Mouse (Mus musculus): ENCODE measurements around the gene Tle2. TPM values are rescaled to one million over a fixed set of nuclear protein-coding genes. Genes with fewer than 3 reads are reported as not detected.
A peak's percentile ranks its signal among the peaks of the same experiment; 100 is the strongest.

Tle2 gene
- polyA plus RNA-seq, 1 experiment from 2014 or later, result 2.3 TPM

DNA sequence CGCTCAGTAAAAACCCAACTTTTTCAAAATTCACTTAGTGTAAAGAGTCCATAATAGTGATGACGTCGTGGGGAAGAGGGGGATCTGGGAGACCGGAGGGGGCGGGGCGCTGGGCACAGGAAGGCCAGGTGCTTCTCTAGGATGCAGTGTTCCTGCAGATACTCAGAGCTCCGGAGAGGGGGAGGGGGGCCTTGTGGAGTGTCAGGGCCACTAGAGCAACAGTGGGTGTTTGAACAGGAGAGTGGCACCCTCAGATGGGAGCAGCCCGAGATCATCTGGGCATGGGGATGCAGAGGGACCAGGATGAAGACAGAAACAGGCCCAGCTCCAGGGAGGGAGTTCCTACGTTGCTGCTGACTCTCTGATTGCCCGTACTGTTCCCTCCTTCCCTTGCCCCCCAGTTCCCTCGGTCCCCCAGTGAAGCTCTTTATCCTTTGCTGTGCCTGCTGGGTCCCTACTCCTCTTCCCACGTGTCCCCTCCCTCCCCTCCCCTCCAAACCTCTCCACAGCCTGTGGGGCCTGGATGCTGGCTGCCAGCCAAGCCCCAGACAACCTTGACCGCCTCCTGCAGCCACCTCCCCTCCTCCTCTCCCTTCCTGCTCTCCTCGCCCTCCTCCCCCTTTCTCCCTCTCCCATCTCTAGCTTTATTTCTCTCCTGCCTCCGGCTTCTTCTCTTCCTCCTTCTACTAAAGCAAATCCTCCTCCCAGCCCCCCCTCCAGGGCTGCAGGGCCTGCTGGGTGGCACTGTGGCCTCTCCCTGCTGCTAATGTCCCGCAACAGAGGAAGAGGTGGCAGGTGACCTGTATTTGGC, 5.8 kb upstream of the Tle2 start:
- WGBS (ENCODE audit: insufficient replicate concordance), result 29% methylated on average over 16 of the region's 16 CpGs
- ATAC-seq (ENCODE audit: low read depth), result no peak
- no peak overlapping the region for H3K4me2 ChIP-seq
- no peaks in the 10 kb centered on the region for H3K9me3 ChIP-seq (replicated peaks)
- no peak overlapping the region for H3K4me3 ChIP-seq (replicated peaks)
- H3K27me3 ChIP-seq, result peaks cover 22% of the 10 kb centered on the region
- peak overlapping the region; percentile 41 for H3K27ac ChIP-seq
- H3K9ac ChIP-seq, result no peak overlapping the region
- H3K36me3 ChIP-seq, result peaks cover 29% of the 10 kb centered on the region
- peaks cover 83% of the 10 kb centered on the region for H3K4me1 ChIP-seq (replicated peaks)
- DNase-seq, result no peak

DNA sequence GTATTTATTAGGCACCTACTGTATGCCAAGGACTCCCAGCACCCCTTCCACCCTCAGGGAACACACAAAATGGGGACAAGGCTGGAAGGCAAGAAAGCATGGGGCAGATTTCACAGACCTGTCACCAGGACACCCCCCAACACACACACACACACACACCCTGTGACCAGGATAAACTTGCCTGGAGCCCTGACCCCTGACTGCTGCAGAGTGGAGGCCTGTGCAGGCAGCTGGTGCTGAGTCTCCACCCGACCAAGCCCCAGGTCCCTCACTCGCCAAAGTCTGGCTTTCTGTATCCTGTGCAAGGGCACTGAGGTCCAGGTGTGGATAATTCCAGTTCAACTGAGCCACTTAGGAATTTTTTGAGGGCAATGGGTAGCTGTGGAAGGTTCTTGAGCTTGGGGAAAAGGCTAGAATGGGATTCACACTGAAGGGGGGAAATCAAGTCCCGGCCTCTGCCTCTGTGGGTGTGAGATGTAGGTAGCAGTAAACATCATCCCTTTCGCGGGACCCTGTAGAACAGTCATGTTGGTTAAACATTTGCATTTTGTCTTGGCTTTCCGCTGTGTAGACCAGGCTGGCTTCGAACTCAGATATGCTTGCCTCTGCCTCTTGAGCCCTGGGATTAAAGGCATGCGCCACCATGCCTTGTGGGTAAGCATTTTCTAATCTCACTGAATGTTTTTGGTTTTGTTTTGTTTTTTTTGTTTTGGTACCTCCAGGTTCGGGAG, 4.7 kb upstream of the Tle2 start:
- H3K9ac ChIP-seq, result 0 out of 2 replicates have a peak overlapping the region, but pooled peaks have one; percentile 72
- H3K4me3 ChIP-seq (replicated peaks), result no peak overlapping the region
- DNase-seq (no peak), ATAC-seq (ENCODE audit: low read depth) (no peak)
- H3K4me2 ChIP-seq, result no peak overlapping the region
- peak overlapping the region; percentile 41; the same call in 1 of the 2 replicates for H3K27ac ChIP-seq
- 64% methylated on average over 9 of the region's 9 CpGs for WGBS (ENCODE audit: insufficient replicate concordance)
- H3K9me3 ChIP-seq (replicated peaks), result no peaks in the 10 kb centered on the region
- H3K36me3 ChIP-seq, result peaks cover 20% of the 10 kb centered on the region
- peaks cover 33% of the 10 kb centered on the region for H3K27me3 ChIP-seq
- H3K4me1 ChIP-seq (replicated peaks), result peaks cover 83% of the 10 kb centered on the region

DNA sequence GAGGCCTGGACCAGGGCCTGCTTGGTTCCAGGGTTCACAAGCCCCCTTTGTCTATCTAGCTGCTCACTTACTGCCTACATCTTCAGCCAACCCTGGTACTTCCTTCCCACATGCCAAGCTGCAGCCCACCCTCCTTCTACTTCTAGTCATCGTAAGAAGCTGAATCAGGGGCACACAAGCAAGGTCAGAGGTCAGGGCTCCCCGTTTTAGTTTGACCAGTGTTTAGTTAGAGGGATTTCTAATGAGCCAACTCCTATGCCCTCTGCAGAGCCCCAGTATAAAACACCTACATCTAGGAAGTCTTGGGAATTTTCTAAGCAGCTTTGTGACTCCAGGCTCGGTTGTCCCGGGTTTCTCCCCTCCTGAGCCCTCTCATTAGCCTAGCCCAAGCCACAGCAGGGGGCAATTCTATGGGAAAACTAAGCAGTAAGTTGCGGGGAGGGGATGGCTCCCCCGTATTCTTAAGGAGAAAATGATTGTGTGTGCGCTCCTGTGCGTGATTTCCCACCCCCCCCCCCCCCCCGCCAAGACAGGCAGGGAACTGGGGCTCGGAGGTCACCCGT, 4.0 kb upstream of the Tle2 start:
- H3K36me3 ChIP-seq, result peaks cover 14% of the 10 kb centered on the region
- peak overlapping the region; percentile 78 for H3K4me2 ChIP-seq
- WGBS (ENCODE audit: insufficient replicate concordance), result 13% methylated on average over 10 of the region's 11 CpGs
- peaks cover 83% of the 10 kb centered on the region for H3K4me1 ChIP-seq (replicated peaks)
- H3K27ac ChIP-seq, result peak overlapping the region; percentile 76
- no peak for ATAC-seq (ENCODE audit: low read depth)
- H3K27me3 ChIP-seq, result peaks cover 39% of the 10 kb centered on the region
- DNase-seq, result no peak
- H3K9ac ChIP-seq, result peak overlapping the region; percentile 72
- H3K4me3 ChIP-seq (replicated peaks), result peak overlapping the region; percentile 66
- no peaks in the 10 kb centered on the region for H3K9me3 ChIP-seq (replicated peaks)

DNA sequence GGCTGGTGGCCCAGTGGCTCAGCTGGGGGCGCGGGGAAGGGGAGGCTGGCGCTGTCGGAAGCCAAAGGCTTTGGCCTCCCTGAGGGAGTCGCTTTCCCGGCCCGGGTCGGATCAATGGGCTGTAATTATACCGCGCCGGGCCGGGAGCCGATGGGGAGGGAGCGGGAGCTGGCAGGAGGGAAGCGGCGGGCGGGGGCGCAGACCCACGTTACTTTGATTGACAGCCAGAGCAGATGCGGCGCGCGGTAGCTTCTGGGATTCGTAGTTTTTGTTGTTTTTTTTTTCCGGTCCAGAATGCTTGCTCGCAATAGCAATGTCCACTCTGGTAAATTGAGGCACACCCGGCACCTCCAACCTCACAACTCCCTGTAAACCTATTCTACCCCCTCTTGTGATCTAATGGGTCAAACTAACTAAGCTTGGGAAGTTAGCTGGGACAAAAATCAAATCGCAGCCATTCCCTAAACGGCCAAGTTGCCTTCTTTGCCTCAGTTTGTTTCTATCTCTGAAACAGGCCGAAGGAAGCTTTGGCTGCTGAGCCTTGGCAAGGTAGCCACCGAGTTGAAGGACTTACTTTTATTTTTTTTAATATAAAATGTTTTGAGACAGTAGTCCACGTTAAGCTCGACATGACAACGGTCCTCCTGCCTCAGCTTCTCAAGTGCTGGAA, 3.4 kb upstream of the Tle2 start:
- H3K4me1 ChIP-seq (replicated peaks), result peaks cover 83% of the 10 kb centered on the region

DNA sequence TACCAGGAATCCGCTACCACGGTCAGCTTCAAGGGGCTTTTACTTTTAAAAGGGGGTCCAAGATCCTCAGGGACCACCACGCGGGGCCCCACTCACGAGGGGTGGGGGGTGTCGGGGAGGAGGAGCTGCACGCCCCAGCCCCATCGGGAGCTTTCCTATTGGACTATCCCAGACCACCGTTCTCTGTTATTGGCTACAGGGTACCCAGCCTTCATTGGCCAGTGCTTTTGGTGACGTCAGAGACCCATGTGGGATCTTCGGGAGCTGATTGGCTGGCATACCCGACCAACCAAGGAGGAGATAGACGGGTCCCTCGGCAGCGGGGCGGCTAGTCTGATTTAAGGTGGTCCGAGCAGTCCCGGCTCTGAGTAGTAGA, 2.9 kb upstream of the Tle2 start:
- 0% methylated on average over 18 of the region's 18 CpGs for WGBS (ENCODE audit: insufficient replicate concordance)
- ATAC-seq (ENCODE audit: low read depth) (peak; percentile 85), DNase-seq (peak; percentile 94)
- H3K9ac ChIP-seq, result peak overlapping the region; percentile 72
- H3K27ac ChIP-seq, result peak overlapping the region; percentile 76
- H3K27me3 ChIP-seq, result peaks cover 51% of the 10 kb centered on the region
- no peaks in the 10 kb centered on the region for H3K9me3 ChIP-seq (replicated peaks)
- H3K4me1 ChIP-seq (replicated peaks), result peaks cover 82% of the 10 kb centered on the region
- peak overlapping the region; percentile 78 for H3K4me2 ChIP-seq
- H3K36me3 ChIP-seq, result peaks cover 2% of the 10 kb centered on the region; the same call in 1 of the 2 replicates
- H3K4me3 ChIP-seq (replicated peaks), result peak overlapping the region; percentile 66

More for the DNA sequence above, 3.4 kb upstream of the Tle2 start:
- DNase-seq (peak; percentile 83), ATAC-seq (ENCODE audit: low read depth) (peak; percentile 19)
- H3K4me2 ChIP-seq, result peak overlapping the region; percentile 78
- H3K9me3 ChIP-seq (replicated peaks), result no peaks in the 10 kb centered on the region
- WGBS (ENCODE audit: insufficient replicate concordance), result under 1% methylated on average over 34 of the region's 34 CpGs
- H3K27me3 ChIP-seq, result peaks cover 46% of the 10 kb centered on the region
- H3K27ac ChIP-seq, result peak overlapping the region; percentile 76
- H3K4me3 ChIP-seq (replicated peaks), result peak overlapping the region; percentile 66
- H3K36me3 ChIP-seq, result peaks cover 7% of the 10 kb centered on the region
- H3K9ac ChIP-seq, result peak overlapping the region; percentile 72

DNA sequence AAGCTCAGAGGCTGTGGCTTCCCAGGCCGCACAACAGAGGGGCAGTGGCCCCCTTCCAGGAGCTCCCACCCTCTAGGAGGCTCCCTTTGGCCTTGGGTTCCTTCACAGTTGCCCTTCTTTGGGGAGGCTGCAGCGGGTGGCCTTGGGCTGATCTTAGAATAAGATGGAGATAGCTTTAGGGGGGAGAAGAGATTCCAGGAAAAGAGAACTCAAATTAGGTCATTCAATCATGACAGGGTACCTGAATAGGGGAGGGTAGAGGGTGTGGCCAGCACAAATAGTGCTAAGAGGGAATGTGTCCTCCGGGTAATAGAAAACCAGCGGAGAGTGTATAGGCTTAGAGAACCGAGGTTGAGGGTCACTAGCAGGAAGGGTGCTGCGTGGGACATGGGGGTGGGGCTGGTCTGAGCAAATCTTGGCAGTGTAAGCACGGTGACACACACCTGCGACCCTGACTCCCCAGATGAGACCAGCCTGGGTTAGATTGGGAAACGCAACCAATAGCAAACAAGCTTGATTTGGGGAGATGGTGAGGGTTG, 2.2 kb upstream of the Tle2 start:
- DNase-seq, result no peak
- H3K4me2 ChIP-seq, result peak overlapping the region; percentile 78
- peak overlapping the region; percentile 71 for H3K27ac ChIP-seq
- ATAC-seq (ENCODE audit: low read depth), result peak; percentile 0; the same call in 1 of the 2 replicates
- H3K4me3 ChIP-seq (replicated peaks), result peak overlapping the region; percentile 66
- peaks cover 81% of the 10 kb centered on the region for H3K4me1 ChIP-seq (replicated peaks)
- H3K9me3 ChIP-seq (replicated peaks), result no peaks in the 10 kb centered on the region
- 12% methylated on average over 9 of the region's 9 CpGs for WGBS (ENCODE audit: insufficient replicate concordance)
- H3K36me3 ChIP-seq, result no peaks in the 10 kb centered on the region
- H3K27me3 ChIP-seq, result peaks cover 58% of the 10 kb centered on the region
- H3K9ac ChIP-seq, result peak overlapping the region; percentile 59

DNA sequence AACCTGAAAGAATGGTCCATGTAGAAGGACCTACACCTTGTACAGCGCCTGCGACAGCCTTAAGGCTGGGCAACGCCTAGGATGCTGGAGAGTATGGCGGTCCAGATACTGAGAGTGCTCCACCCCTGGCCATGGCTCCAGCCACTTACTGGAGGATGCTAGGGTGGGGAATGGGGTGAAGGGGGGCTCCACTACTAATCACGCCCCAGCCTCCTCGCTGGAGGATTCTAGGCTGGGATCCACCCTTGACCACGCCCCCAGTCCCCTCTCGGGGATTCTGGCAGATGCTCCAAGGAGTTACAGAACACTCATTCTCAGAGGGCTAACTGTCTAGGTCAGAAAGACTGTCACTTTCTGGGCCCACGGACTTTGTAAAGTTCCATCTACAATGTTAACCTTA, 1.4 kb upstream of the Tle2 start:
- WGBS (ENCODE audit: insufficient replicate concordance), result 8% methylated on average over 9 of the region's 9 CpGs
- DNase-seq, result peak; percentile 71
- Histone ChIP-seq H3K4me1 (replicated peaks) (peaks cover 76% of the 10 kb centered on the region), H3K9ac (peak overlapping the region; percentile 59; the same call in 1 of the 2 replicates), H3K9me3 (replicated peaks) (no peaks in the 10 kb centered on the region), H3K4me2 (peak overlapping the region; percentile 78), H3K36me3 (no peaks in the 10 kb centered on the region), H3K27ac (peak overlapping the region; percentile 71), H3K4me3 (replicated peaks) (peak overlapping the region; percentile 66), H3K27me3 (peaks cover 66% of the 10 kb centered on the region)
- ATAC-seq (ENCODE audit: low read depth), result peak; percentile 78

DNA sequence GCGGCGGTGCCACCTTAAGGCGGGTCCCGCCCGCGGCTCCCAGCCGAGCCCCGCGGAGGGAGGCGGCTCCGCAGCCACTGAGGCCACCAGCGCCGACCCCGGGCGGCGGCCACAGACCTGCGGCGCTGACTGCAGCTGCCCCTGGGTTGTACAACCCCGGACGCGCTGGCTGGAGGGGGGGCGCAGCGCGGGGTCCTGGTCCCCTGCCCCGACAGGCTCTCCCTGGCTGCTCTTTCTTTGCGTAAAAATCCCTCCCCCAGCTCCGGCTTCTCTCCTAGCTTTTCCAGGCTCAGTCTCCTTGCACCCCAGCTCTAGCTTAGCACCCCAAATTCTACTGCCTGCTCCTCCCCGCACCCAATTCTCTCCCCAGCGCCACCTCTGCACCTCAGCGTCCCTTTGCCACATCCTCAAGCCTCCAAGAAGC, 859 bp downstream of the Tle2 start:
- Histone ChIP-seq H3K4me1 (replicated peaks) (peaks cover 55% of the 10 kb centered on the region), H3K27ac (no peak overlapping the region), H3K9me3 (replicated peaks) (no peaks in the 10 kb centered on the region), H3K27me3 (peaks cover 71% of the 10 kb centered on the region), H3K4me2 (peak overlapping the region; percentile 76), H3K36me3 (no peaks in the 10 kb centered on the region), H3K4me3 (replicated peaks) (peak overlapping the region; percentile 59), H3K9ac (peak overlapping the region; percentile 57)
- WGBS (ENCODE audit: insufficient replicate concordance), result under 1% methylated on average over 30 of the region's 30 CpGs
- ATAC-seq (ENCODE audit: low read depth), result no peak
- DNase-seq, result no peak

DNA sequence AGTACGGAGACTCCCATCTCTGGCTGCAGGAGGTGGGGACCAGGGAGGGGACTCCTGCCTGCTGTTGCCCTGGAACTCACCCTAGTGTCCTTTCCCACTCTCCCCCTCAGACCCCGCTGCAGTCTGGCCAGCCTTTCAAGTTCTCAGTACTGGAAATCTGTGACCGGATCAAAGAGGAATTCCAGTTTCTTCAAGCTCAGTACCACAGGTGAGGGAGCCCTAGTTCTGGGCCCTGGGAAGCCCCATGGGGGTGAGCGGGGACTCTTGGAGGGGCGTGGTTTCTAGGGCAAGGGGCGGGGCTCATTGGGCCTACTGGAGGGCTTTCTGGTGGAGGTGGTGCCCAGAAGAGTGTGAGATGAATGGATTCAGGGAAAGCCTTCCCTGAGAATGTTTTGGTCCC, 1.3 kb downstream of the Tle2 start:
- Histone ChIP-seq H3K27ac (no peak overlapping the region), H3K4me1 (replicated peaks) (peaks cover 55% of the 10 kb centered on the region), H3K9ac (peak overlapping the region; percentile 57), H3K36me3 (no peaks in the 10 kb centered on the region), H3K4me3 (replicated peaks) (peak overlapping the region; percentile 59), H3K4me2 (peak overlapping the region; percentile 76), H3K27me3 (peaks cover 76% of the 10 kb centered on the region), H3K9me3 (replicated peaks) (no peaks in the 10 kb centered on the region)
- ATAC-seq (ENCODE audit: low read depth) (no peak), DNase-seq (no peak)
- WGBS (ENCODE audit: insufficient replicate concordance), result 9% methylated on average over 6 of the region's 6 CpGs

DNA sequence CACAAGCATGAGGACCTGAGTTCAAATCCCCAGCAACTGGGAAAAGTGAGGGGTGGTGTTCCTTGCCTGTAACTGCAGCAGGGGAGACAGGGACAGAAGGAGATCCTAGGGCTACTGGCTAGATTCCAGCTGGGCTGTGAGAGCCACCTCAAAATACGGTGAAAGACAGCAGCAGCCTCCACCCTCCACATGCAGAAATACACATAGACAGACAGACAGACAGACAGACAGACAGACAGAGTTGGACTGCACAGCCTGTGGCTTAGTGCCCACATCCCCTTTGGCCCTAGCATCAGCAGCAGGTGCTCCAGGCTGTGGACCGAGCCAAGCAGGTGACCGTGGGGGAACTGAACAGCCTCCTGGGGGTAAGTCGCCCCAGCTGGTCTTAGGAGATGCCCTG, 5.6 kb downstream of the Tle2 start:
- no peaks in the 10 kb centered on the region for H3K9me3 ChIP-seq (replicated peaks)
- ATAC-seq (ENCODE audit: low read depth), result no peak
- peaks cover 23% of the 10 kb centered on the region for H3K4me1 ChIP-seq (replicated peaks)
- no peaks in the 10 kb centered on the region for H3K36me3 ChIP-seq
- no peak overlapping the region for H3K9ac ChIP-seq
- no peak overlapping the region for H3K27ac ChIP-seq
- no peak for DNase-seq
- 48% methylated on average over 4 of the region's 4 CpGs for WGBS (ENCODE audit: insufficient replicate concordance)
- H3K4me3 ChIP-seq (replicated peaks), result no peak overlapping the region
- H3K27me3 ChIP-seq, result peaks cover 73% of the 10 kb centered on the region
- 0 out of 2 replicates have a peak overlapping the region, but pooled peaks have one; percentile 14 for H3K4me2 ChIP-seq

All from liver, embryonic 13.5 days (tissue).